12 mouse cellular contexts compared by ENCODE assay signal in genomic region chr10:19581844-19582582, GRCm38 (mm10). TPM values are rescaled to one million over a fixed set of nuclear protein-coding genes. Genes with fewer than 3 reads are reported as not detected.
DNase-seq lines count a peak whose midpoint lies in the region; ATAC-seq and TF ChIP-seq lines count a peak whose summit lies in the region.
"Had no signal": no experiment of that assay in that cellular context is flagged by ENCODE, and none has a peak within 500 bp of the region (broad histone marks: within the 10 kb centered on the region; RNA-seq: fewer than 3 reads in every experiment).

No protein-coding gene starts in this region.

- WGBS in thymus, adult 2 months, result 18% methylated on average over 9 of the region's 9 CpGs

- no peaks in the 10 kb centered on the region for H3K36me3 ChIP-seq in thymus, adult 2 months (ENCODE audit: control insufficient read depth, insufficient read depth, low read length)
- H3K36me3 ChIP-seq: embryonic facial prominence, embryonic 12.5 days; heart, embryonic 15.5 days had no signal

- no peak for TF ChIP-seq CTCF in thymus, adult 2 months (IDR thresholded peaks at IDR 0.05; ENCODE audit: borderline replicate concordance, control insufficient read depth, extremely low read depth, insufficient read depth, low read length, poor library complexity)

- H3K27me3 ChIP-seq in thymus, adult 2 months (ENCODE audit: control insufficient read depth, insufficient read depth, low read length), result no peaks in the 10 kb centered on the region
- H3K27me3 ChIP-seq: embryonic facial prominence, embryonic 12.5 days; heart, embryonic 15.5 days had no signal

- H3K27ac ChIP-seq in thymus, adult 2 months (ENCODE audit: control insufficient read depth, insufficient read depth, low read length), result peak overlapping the region; percentile 73
- H3K27ac ChIP-seq: embryonic facial prominence, embryonic 12.5 days had no signal

- no peak for TF ChIP-seq POLR2A in thymus, adult 2 months (IDR thresholded peaks at IDR 0.05; ENCODE audit: control insufficient read depth, extremely low read depth, insufficient read depth, low read length, poor library complexity)

- peaks cover 25% of the 10 kb centered on the region for H3K4me1 ChIP-seq in thymus, adult 2 months (replicated peaks; ENCODE audit: control insufficient read depth, insufficient read depth, low read length)

- DNase-seq in thymus, adult 2 months, result peak; percentile 54
- DNase-seq in thymus, postnatal 4 days, result no peak
- DNase-seq in adrenal gland, adult 18-20 months (ENCODE audit: low spot score in 2 of 2), result no peak
- DNase-seq in adrenal gland, adult (ENCODE audit: inconsistent age in 2 of 2, low spot score in 1 of 2), result no peak
- DNase-seq in adrenal gland, adult 2 months, result no peak
- DNase-seq: forebrain, postnatal 0 days; kidney, adult 9 months had no signal

- no peak overlapping the region for H3K4me3 ChIP-seq in thymus, adult 2 months (ENCODE audit: control insufficient read depth, insufficient read depth, low read length)
- H3K4me3 ChIP-seq: embryonic facial prominence, embryonic 12.5 days; heart, embryonic 15.5 days had no signal

- peak; percentile 23 to 60; a peak in 2 of 4 replicates for ATAC-seq in hematopoietic stem cell, adult 5-6 weeks (replicated peaks in 1 of 2; ENCODE audit: insufficient read depth in 1 of 2, low FRiP score in 2 of 2, low TSS enrichment in 1 of 2, low read depth in 1 of 2, poor library complexity in 2 of 2, severe bottlenecking in 2 of 2)
- peak; percentile 58 for ATAC-seq in megakaryocyte-erythroid progenitor cell, adult 5-6 weeks (replicated peaks; ENCODE audit: low FRiP score, low TSS enrichment, poor library complexity, severe bottlenecking)
- ATAC-seq: forebrain, postnatal 0 days had no signal

RNA-seq across cellular contexts. Expression of gene Ifngr1, which starts 9.7 kb away (rescaled TPM):
- polyA plus RNA-seq in thymus, adult 2 months (2012; rRNA removed), result 151 and 205 TPM in 2 replicates
- 120 and 121 TPM in 2 replicates for total RNA-seq in hematopoietic stem cell, adult 5-6 weeks (2017)
- 162 and 163 TPM in 2 replicates for total RNA-seq in megakaryocyte-erythroid progenitor cell, adult 5-6 weeks (2014; fragmentation: Nextera tagmentation)
- 197 and 256 TPM in 2 replicates for total RNA-seq in megakaryocyte-erythroid progenitor cell, adult 5-6 weeks (2017)
- 10 to 100 TPM; 51.3 to 56.1 TPM for total RNA-seq in adrenal gland, adult 18-20 months (2021)
- total RNA-seq in adrenal gland, adult 2 months (2021), result 10 to 100 TPM; 43.6 to 62.7 TPM
- polyA plus RNA-seq in adrenal gland, adult 2 months (2012; rRNA removed), result 10.1 and 10.7 TPM in 2 replicates

RNA-seq across cellular contexts. Expression of gene Il22ra2, which starts 39.8 kb away (rescaled TPM):
- polyA plus RNA-seq in thymus, adult 2 months (2012; rRNA removed), result 0.11 TPM in 1 of 2 replicates, not detected in the other
- total RNA-seq in hematopoietic stem cell, adult 5-6 weeks (2017), result 0.25 and 3.0 TPM in 2 replicates
- total RNA-seq in megakaryocyte-erythroid progenitor cell, adult 5-6 weeks (2014; fragmentation: Nextera tagmentation), result not detected in 2 replicates
- total RNA-seq in megakaryocyte-erythroid progenitor cell, adult 5-6 weeks (2017), result 0.11 TPM in 1 of 2 replicates, not detected in the other
- total RNA-seq in adrenal gland, adult 18-20 months (2021), result not detected
- not detected for total RNA-seq in adrenal gland, adult 2 months (2021)
- not detected in 2 replicates for polyA plus RNA-seq in adrenal gland, adult 2 months (2012; rRNA removed)
- total RNA-seq: forebrain, postnatal 0 days; left cerebral cortex, postnatal 10 days had no signal
- polyA plus RNA-seq: embryonic facial prominence, embryonic 12.5 days; forebrain, postnatal 0 days; heart, embryonic 15.5 days had no signal
